Mouse (Mus musculus): Measurements from ENCODE around the gene Slc26a10. TPM values are rescaled to one million over a fixed set of nuclear protein-coding genes. Genes with fewer than 3 reads are reported as not detected.

The Slc26a10 gene
- polyA plus RNA-seq, 1 experiment from 2014 or later = 1.4 TPM

DNA sequence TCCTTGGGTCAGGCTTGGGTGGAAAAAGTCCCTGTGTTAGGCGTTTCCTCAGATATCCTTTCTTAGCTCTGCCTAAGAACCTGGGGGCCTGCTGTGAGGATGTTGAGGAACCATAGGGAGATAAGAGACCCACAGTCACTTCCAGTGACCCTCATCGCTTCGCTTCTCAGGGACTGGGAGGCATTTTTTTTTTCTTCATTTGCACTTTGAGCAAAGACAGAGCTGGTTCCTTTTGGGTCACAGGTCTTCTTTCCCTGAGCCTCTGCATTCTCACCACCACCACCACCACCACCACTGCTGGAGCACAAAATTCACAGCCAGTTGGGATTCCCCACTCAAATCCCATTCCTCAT lies 226 bp upstream of the Slc26a10 start:
- peak overlapping the region; percentile 34; the same call in 1 of the 2 replicates for H3K4me2 ChIP-seq (ENCODE audit: low read depth, low read length)
- H3K9me3 ChIP-seq (replicated peaks; ENCODE audit: control insufficient read depth, low read length) = no peaks in the 10 kb centered on the region
- H3K27ac ChIP-seq (ENCODE audit: low read length) = no peak overlapping the region
- H3K9ac ChIP-seq (ENCODE audit: low read length) = no peak overlapping the region
- no peaks in the 10 kb centered on the region for H3K36me3 ChIP-seq (ENCODE audit: control insufficient read depth, insufficient read depth, low read length)
- peaks cover 48% of the 10 kb centered on the region for H3K27me3 ChIP-seq (ENCODE audit: control insufficient read depth, insufficient read depth, low read length)
- WGBS = 35% methylated on average over 3 of the region's 3 CpGs
- no peak overlapping the region for H3K4me3 ChIP-seq (replicated peaks; ENCODE audit: low read length)
- ATAC-seq (ENCODE audit: insufficient read depth, low FRiP score) = no peak
- H3K4me1 ChIP-seq (ENCODE audit: control insufficient read depth, insufficient read depth, low read length) = peaks cover 15% of the 10 kb centered on the region

DNA sequence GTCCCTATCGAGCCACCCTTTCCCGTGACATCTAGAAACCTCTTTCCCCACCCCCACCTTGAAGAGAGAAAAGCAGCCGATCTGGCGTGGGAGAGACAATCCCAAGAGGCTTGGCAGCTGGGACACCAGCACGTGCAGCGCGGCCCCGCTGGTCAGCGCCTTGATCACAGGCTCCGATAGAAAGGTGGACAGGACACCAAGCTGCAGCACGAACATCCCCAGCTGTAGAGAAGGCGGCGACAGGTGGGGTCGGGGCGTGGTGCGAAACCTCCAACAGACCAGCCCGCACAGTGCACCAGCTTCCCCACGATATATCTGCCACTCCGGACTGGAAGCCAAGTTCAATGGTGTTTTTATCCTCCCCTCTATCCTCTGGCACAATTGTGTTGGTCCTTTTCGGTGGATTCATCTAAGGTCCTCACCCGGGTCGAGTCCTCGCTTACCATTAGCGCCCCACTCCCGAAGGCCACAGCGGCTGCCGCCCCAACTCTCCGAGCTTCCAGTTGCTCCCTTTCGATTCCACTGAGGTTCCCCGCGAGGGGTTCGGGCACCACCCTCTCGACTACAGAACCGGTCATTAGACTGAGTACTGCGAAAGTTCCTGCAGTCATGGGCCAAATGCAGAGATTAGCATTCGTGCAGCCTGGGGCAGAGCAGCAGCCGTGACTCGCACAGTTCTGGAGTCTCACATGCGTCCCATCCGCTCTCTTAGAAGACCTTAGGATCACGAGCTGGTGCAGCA lies 2.0 kb downstream of the Slc26a10 start:
- WGBS = 5% methylated on average over 41 of the region's 41 CpGs
- Histone ChIP-seq H3K4me3 (replicated peaks; ENCODE audit: low read length) (peak overlapping the region; percentile 37), H3K9me3 (replicated peaks; ENCODE audit: control insufficient read depth, low read length) (no peaks in the 10 kb centered on the region), H3K9ac (ENCODE audit: low read length) (peak overlapping the region; percentile 49), H3K4me1 (ENCODE audit: control insufficient read depth, insufficient read depth, low read length) (peaks cover 15% of the 10 kb centered on the region), H3K27me3 (ENCODE audit: control insufficient read depth, insufficient read depth, low read length) (peaks cover 48% of the 10 kb centered on the region), H3K36me3 (ENCODE audit: control insufficient read depth, insufficient read depth, low read length) (no peaks in the 10 kb centered on the region), H3K4me2 (ENCODE audit: low read depth, low read length) (peak overlapping the region; percentile 59), H3K27ac (ENCODE audit: low read length) (no peak overlapping the region)
- no peak for ATAC-seq (ENCODE audit: insufficient read depth, low FRiP score)

DNA sequence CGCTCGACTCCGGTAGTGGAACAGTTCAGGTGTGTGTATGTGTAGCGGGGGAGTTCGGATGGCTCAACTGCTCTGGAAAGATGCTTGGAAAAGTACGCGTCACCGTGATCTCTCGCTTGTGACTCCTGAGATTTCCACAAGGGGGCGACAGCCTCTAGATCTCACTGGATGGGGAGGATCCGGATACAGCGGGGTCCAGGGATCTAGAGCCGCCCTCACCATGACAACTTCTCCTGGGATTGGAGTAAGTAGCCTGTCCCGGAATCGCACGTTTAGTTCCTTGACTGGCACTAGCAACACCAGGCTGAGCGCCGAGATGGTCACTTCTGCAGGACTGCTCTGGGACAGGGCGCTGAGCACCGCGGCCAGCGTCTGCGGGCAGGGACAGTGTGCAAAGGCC lies 2.7 kb downstream of the Slc26a10 start:
- Histone ChIP-seq H3K27ac (ENCODE audit: low read length) (no peak overlapping the region), H3K4me3 (replicated peaks; ENCODE audit: low read length) (peak overlapping the region; percentile 37), H3K9me3 (replicated peaks; ENCODE audit: control insufficient read depth, low read length) (no peaks in the 10 kb centered on the region), H3K9ac (ENCODE audit: low read length) (peak overlapping the region; percentile 49), H3K4me1 (ENCODE audit: control insufficient read depth, insufficient read depth, low read length) (peaks cover 15% of the 10 kb centered on the region), H3K4me2 (ENCODE audit: low read depth, low read length) (peak overlapping the region; percentile 59), H3K27me3 (ENCODE audit: control insufficient read depth, insufficient read depth, low read length) (peaks cover 48% of the 10 kb centered on the region), H3K36me3 (ENCODE audit: control insufficient read depth, insufficient read depth, low read length) (no peaks in the 10 kb centered on the region)
- 1% methylated on average over 23 of the region's 23 CpGs for WGBS
- peak; percentile 56; the same call in 1 of the 2 replicates for ATAC-seq (ENCODE audit: insufficient read depth, low FRiP score)

DNA sequence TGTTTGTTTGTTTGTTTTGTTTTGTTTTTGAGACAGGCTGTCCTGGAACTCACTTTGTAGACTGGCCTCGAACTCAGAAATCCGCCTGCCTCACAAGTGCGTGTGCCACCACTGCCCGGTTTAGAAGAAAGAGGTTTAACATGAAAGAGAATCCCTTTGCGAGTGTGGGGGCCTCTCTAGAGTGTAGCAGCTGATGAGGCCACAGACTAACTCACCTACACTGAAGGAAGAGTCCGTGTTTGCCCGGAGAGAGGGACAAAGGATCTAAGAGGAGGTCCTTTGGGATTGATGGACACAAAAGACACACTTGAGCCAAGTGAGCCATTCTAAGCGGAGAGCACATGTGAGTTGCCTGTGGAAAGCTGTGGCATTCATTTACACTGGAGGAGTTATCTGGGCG lies 3.2 kb downstream of the Slc26a10 start:
- Histone ChIP-seq H3K9me3 (replicated peaks; ENCODE audit: control insufficient read depth, low read length) (no peaks in the 10 kb centered on the region), H3K27me3 (ENCODE audit: control insufficient read depth, insufficient read depth, low read length) (peaks cover 48% of the 10 kb centered on the region), H3K4me3 (replicated peaks; ENCODE audit: low read length) (no peak overlapping the region), H3K9ac (ENCODE audit: low read length) (no peak overlapping the region), H3K4me1 (ENCODE audit: control insufficient read depth, insufficient read depth, low read length) (peaks cover 15% of the 10 kb centered on the region), H3K4me2 (ENCODE audit: low read depth, low read length) (no peak overlapping the region), H3K36me3 (ENCODE audit: control insufficient read depth, insufficient read depth, low read length) (no peaks in the 10 kb centered on the region), H3K27ac (ENCODE audit: low read length) (no peak overlapping the region)
- WGBS = 23% methylated on average over 9 of the region's 9 CpGs
- no peak for ATAC-seq (ENCODE audit: insufficient read depth, low FRiP score)

DNA sequence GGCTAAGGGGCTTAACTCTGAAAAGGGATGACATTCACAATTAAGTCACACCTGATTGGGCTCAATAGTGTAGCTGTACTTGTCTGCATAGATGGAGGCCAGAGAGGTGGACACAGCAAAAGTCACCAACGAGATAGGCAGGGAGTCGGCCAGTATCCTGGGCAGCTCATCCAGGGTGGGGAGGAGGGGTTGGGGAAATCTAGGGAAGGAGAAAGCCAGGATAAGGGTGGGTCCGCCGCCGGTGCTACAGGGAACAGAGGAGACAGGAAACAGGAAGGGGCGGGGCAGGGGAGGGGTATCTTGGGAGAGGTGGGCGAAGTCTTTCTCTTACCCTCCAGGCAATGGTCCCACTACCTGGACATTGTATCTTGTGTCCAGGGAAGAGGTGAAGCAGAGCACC lies 3.7 kb downstream of the Slc26a10 start:
- Histone ChIP-seq H3K27ac (ENCODE audit: low read length) (no peak overlapping the region), H3K36me3 (ENCODE audit: control insufficient read depth, insufficient read depth, low read length) (no peaks in the 10 kb centered on the region), H3K27me3 (ENCODE audit: control insufficient read depth, insufficient read depth, low read length) (peaks cover 45% of the 10 kb centered on the region), H3K9me3 (replicated peaks; ENCODE audit: control insufficient read depth, low read length) (no peaks in the 10 kb centered on the region), H3K4me1 (ENCODE audit: control insufficient read depth, insufficient read depth, low read length) (peaks cover 15% of the 10 kb centered on the region), H3K4me3 (replicated peaks; ENCODE audit: low read length) (no peak overlapping the region), H3K9ac (ENCODE audit: low read length) (no peak overlapping the region), H3K4me2 (ENCODE audit: low read depth, low read length) (no peak overlapping the region)
- no peak for ATAC-seq (ENCODE audit: insufficient read depth, low FRiP score)
- WGBS = 11% methylated on average over 7 of the region's 7 CpGs

DNA sequence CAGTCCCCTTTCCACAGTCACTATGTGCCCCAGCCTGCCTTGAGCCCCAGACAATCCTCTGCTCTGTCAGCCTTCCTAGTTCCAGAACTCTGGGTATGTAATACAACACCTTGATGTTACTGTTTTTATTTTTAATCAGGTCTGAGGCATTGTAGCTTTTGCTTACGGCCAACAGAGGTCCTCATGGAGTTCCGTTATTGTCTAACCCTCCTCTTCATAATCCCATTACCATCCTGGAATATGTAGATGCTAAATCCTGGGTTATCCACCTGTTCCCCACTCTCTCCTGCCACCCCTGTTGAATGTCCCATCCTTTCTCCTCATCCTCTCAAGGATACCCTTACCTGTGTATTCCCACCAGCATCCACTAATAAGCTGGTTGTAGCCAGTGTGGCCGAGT lies 4.2 kb downstream of the Slc26a10 start:
- no peaks in the 10 kb centered on the region for H3K36me3 ChIP-seq (ENCODE audit: control insufficient read depth, insufficient read depth, low read length)
- H3K9ac ChIP-seq (ENCODE audit: low read length) = no peak overlapping the region
- H3K4me2 ChIP-seq (ENCODE audit: low read depth, low read length) = no peak overlapping the region
- no peak overlapping the region for H3K27ac ChIP-seq (ENCODE audit: low read length)
- H3K4me3 ChIP-seq (replicated peaks; ENCODE audit: low read length) = no peak overlapping the region
- peaks cover 15% of the 10 kb centered on the region for H3K4me1 ChIP-seq (ENCODE audit: control insufficient read depth, insufficient read depth, low read length)
- 38% methylated on average over 3 of the region's 3 CpGs for WGBS
- H3K9me3 ChIP-seq (replicated peaks; ENCODE audit: control insufficient read depth, low read length) = no peaks in the 10 kb centered on the region
- peaks cover 40% of the 10 kb centered on the region for H3K27me3 ChIP-seq (ENCODE audit: control insufficient read depth, insufficient read depth, low read length)
- no peak for ATAC-seq (ENCODE audit: insufficient read depth, low FRiP score)

DNA sequence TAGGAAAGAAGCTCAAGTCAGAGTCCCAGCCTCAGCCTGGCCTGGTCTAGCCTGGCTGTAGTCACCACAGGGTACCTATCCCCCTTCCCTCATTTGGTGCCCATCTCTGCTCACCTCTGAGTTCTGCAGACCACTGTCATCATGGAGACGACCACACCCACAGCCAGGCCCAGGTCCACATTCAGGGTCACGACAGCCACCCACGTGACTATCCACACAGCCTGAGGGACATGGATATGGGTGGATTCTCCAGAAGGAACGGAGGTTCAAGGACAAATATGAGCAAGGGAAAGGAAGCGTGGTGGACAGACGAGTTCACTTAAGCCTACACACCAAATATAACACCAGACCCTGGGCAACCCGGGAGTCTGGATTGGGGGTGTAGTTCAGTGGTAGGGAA lies 6.3 kb downstream of the Slc26a10 start:
- H3K9me3 ChIP-seq (replicated peaks; ENCODE audit: control insufficient read depth, low read length) = no peaks in the 10 kb centered on the region
- H3K36me3 ChIP-seq (ENCODE audit: control insufficient read depth, insufficient read depth, low read length) = no peaks in the 10 kb centered on the region
- peaks cover 25% of the 10 kb centered on the region for H3K4me1 ChIP-seq (ENCODE audit: control insufficient read depth, insufficient read depth, low read length)
- no peak overlapping the region for H3K9ac ChIP-seq (ENCODE audit: low read length)
- 81% methylated on average over 7 of the region's 7 CpGs for WGBS
- no peak overlapping the region for H3K4me3 ChIP-seq (replicated peaks; ENCODE audit: low read length)
- no peak for ATAC-seq (ENCODE audit: insufficient read depth, low FRiP score)
- no peak overlapping the region for H3K27ac ChIP-seq (ENCODE audit: low read length)
- H3K27me3 ChIP-seq (ENCODE audit: control insufficient read depth, insufficient read depth, low read length) = peaks cover 33% of the 10 kb centered on the region
- H3K4me2 ChIP-seq (ENCODE audit: low read depth, low read length) = no peak overlapping the region

DNA sequence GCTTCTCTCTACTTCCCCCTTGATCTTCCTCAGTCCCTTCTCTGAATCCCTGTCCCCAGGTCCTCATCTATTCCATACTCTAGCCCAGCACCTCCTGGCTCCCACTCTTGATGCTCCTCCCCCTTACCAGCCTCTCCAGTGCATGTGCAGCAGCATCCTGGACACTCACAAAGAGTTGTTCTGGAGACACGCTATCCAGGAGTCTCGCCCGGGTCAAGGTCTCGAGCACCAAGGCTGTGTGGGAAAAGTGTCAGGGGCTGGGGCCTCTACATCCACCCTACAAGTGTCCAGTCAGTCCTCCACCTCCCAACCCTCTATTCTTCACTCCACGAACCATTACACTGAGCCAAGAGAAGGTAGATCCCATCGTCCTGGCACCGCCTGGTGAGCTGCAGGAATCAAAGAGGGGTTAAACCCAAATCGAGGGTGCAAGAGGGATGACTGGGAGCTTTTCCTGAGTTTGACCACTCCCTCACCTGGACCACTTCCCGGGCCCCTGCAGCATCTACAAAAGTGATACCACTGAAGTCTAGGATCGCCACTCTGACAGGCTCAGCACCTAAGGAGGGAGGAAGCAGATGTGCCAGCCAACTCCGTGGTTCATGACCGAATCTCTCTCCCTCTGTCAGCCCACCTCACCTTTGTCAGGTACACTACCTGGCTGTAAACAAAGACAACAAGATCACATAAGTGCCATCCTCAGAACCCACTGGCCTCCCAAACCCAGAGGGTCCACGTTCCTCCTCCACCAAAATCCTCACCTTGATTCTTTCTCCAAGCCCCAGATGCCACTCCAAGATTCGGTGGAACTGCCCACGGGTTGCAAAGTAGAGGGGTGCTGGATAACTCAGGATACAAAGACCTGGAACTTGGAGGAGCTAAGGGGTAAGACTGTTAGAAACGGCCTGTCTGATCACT lies 7.0 kb downstream of the Slc26a10 start:
- no peak for ATAC-seq (ENCODE audit: insufficient read depth, low FRiP score)
- Histone ChIP-seq H3K4me1 (ENCODE audit: control insufficient read depth, insufficient read depth, low read length) (peaks cover 21% of the 10 kb centered on the region), H3K4me2 (ENCODE audit: low read depth, low read length) (no peak overlapping the region), H3K4me3 (replicated peaks; ENCODE audit: low read length) (no peak overlapping the region), H3K9me3 (replicated peaks; ENCODE audit: control insufficient read depth, low read length) (no peaks in the 10 kb centered on the region), H3K36me3 (ENCODE audit: control insufficient read depth, insufficient read depth, low read length) (no peaks in the 10 kb centered on the region), H3K9ac (ENCODE audit: low read length) (no peak overlapping the region), H3K27ac (ENCODE audit: low read length) (no peak overlapping the region), H3K27me3 (ENCODE audit: control insufficient read depth, insufficient read depth, low read length) (peaks cover 27% of the 10 kb centered on the region)
- 78% methylated on average over 16 of the region's 16 CpGs for WGBS

DNA sequence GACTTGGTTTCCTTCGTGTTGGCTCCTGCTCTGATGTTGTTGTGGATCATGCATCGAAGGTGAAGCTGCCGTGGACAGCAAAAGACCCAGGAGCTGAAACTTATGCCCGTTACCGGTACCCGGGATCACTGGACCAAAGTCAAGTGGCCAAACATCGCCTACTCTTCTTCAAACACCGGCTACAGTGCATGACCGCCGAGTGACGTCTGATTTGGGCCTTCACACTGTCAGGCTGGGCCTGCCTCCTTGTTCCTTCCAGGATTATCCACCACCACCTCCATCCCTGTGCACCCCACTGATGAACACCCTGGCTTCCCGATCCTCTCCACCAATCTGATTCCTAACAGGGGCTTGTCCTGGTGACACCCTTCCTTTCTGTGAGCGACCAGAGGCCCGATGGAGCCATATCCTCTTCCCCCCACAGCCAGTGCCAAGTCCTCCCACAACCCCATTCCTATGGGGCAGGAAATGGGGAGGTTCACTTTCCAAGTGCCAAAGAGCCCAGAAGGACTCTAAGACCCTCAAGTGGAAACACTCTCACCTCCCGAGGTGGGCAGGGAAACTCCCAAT lies 8.7 kb downstream of the Slc26a10 start:
- peaks cover 35% of the 10 kb centered on the region for H3K27me3 ChIP-seq (ENCODE audit: control insufficient read depth, insufficient read depth, low read length)
- no peaks in the 10 kb centered on the region for H3K9me3 ChIP-seq (replicated peaks; ENCODE audit: control insufficient read depth, low read length)
- no peak for ATAC-seq (ENCODE audit: insufficient read depth, low FRiP score)
- H3K27ac ChIP-seq (ENCODE audit: low read length) = no peak overlapping the region
- no peak overlapping the region for H3K4me2 ChIP-seq (ENCODE audit: low read depth, low read length)
- H3K9ac ChIP-seq (ENCODE audit: low read length) = no peak overlapping the region
- H3K4me1 ChIP-seq (ENCODE audit: control insufficient read depth, insufficient read depth, low read length) = peaks cover 18% of the 10 kb centered on the region
- no peak overlapping the region for H3K4me3 ChIP-seq (replicated peaks; ENCODE audit: low read length)
- H3K36me3 ChIP-seq (ENCODE audit: control insufficient read depth, insufficient read depth, low read length) = no peaks in the 10 kb centered on the region
- WGBS = 82% methylated on average over 15 of the region's 15 CpGs
